Mouse (Mus musculus): ENCODE measurements around the gene Cnn2. TPM values are rescaled to one million over a fixed set of nuclear protein-coding genes. Genes with fewer than 3 reads are reported as not detected.
A peak's percentile ranks its signal among the peaks of the same experiment; 100 is the strongest.

The Cnn2 gene
- total RNA-seq, 2 experiments from 2014 or later: 5.2 to 10.5 TPM

- no peak for DNase-seq (ENCODE audit: low spot score)
Measured at GRCm38 (mm10) chr10:80017771-80018170, 29.4 kb downstream of the Cnn2 start.

GRCm38 (mm10) chr10:80018739-80019297, 30.4 kb downstream of the Cnn2 start:
- DNase-seq (ENCODE audit: low spot score): no peak

- no peak for DNase-seq (ENCODE audit: low spot score)
Measured at GRCm38 (mm10) chr10:80019471-80020131, 31.2 kb downstream of the Cnn2 start.

GRCm38 (mm10) chr10:80020191-80020590, 31.8 kb downstream of the Cnn2 start:
- DNase-seq (ENCODE audit: low spot score): no peak

- DNase-seq (ENCODE audit: low spot score): no peak
Measured at GRCm38 (mm10) chr10:80020603-80021319, 32.4 kb downstream of the Cnn2 start.

- no peak for DNase-seq (ENCODE audit: low spot score)
Measured at GRCm38 (mm10) chr10:80021320-80021641, 32.9 kb downstream of the Cnn2 start.

GRCm38 (mm10) chr10:80022164-80022563, 33.8 kb downstream of the Cnn2 start:
- DNase-seq (ENCODE audit: low spot score): no peak

GRCm38 (mm10) chr10:80022806-80023205, 34.4 kb downstream of the Cnn2 start:
- no peak for DNase-seq (ENCODE audit: low spot score)

GRCm38 (mm10) chr10:80023758-80024157, 35.4 kb downstream of the Cnn2 start:
- DNase-seq (ENCODE audit: low spot score): no peak

GRCm38 (mm10) chr10:80024229-80025043, 36.1 kb downstream of the Cnn2 start:
- no peak for DNase-seq (ENCODE audit: low spot score)

- no peak for DNase-seq (ENCODE audit: low spot score)
Measured at GRCm38 (mm10) chr10:80025044-80025347, 36.6 kb downstream of the Cnn2 start.

- no peak for DNase-seq (ENCODE audit: low spot score)
Measured at GRCm38 (mm10) chr10:80025463-80025862, 37.1 kb downstream of the Cnn2 start.

GRCm38 (mm10) chr10:80025889-80026288, 37.5 kb downstream of the Cnn2 start:
- no peak for DNase-seq (ENCODE audit: low spot score)

GRCm38 (mm10) chr10:80027681-80028520, 39.5 kb downstream of the Cnn2 start:
- DNase-seq (ENCODE audit: low spot score): no peak

- DNase-seq (ENCODE audit: low spot score): no peak
Measured at GRCm38 (mm10) chr10:80028521-80028846, 40.1 kb downstream of the Cnn2 start.

GRCm38 (mm10) chr10:80030191-80030590, 41.8 kb downstream of the Cnn2 start:
- DNase-seq (ENCODE audit: low spot score): no peak

- no peak for DNase-seq (ENCODE audit: low spot score)
Measured at GRCm38 (mm10) chr10:80030736-80031135, 42.4 kb downstream of the Cnn2 start.

GRCm38 (mm10) chr10:80032799-80033480, 44.6 kb downstream of the Cnn2 start:
- no peak for DNase-seq (ENCODE audit: low spot score)

- peak; percentile 63 for DNase-seq (ENCODE audit: low spot score)
Measured at GRCm38 (mm10) chr10:80033511-80034391, 45.4 kb downstream of the Cnn2 start.

- DNase-seq (ENCODE audit: low spot score): no peak
Measured at GRCm38 (mm10) chr10:80035148-80035547, 46.8 kb downstream of the Cnn2 start.
